Mouse (Mus musculus) hindbrain, embryonic 13.5 days (tissue): ENCODE measurements at regions not wholly inside any gene's neighbourhood (a gene's known extent, or its start where the extent isn't known, plus 50 kb on each side); places are given as distances from the start of the nearest gene placed in this dataset.
"Not testable (repeated sequence)": the region's sequence is repeated elsewhere in the genome, so short reads cannot be mapped to it uniquely, and the experiment has no call there.

Source experiments
- ATAC-seq: fragments of 200-750 bp; cut with Nextera tagmentation; 2 replicates; pipeline ENCODE4 v1.8.0; 2017; ENCODE audit warnings: moderate TSS enrichment; ENCODE audit not compliant: low FRiP score
- H3K27ac ChIP-seq: fragments of 300-500 bp; sonication (generic); 2 replicates; pipeline ENCODE4 v1.5.1; 2015; ENCODE audit warnings: inconsistent platforms, mild to moderate bottlenecking, moderate library complexity
- H3K27me3 ChIP-seq: fragments of 300-500 bp; sonication (generic); 2 replicates; pipeline ENCODE4 v1.6.1; 2015; ENCODE audit warnings: mild to moderate bottlenecking, inconsistent platforms
- H3K36me3 ChIP-seq: fragments of 300-500 bp; sonication (generic); 2 replicates; pipeline ENCODE4 v1.6.1; 2015; ENCODE audit warnings: mild to moderate bottlenecking, inconsistent platforms
- H3K4me1 ChIP-seq: fragments of 300-500 bp; sonication (generic); replicated peaks from 2 replicates; pipeline ENCODE4 v1.6.1; 2015; ENCODE audit warnings: inconsistent platforms
- H3K4me2 ChIP-seq: fragments of 300-500 bp; sonication (generic); 2 replicates; pipeline ENCODE4 v1.6.1; 2015; ENCODE audit warnings: inconsistent platforms, mild to moderate bottlenecking, moderate library complexity
- H3K4me3 ChIP-seq: fragments of 300-500 bp; sonication (generic); 2 replicates; pipeline ENCODE4 v1.5.1; 2015; ENCODE audit warnings: mild to moderate bottlenecking, inconsistent platforms
- H3K9ac ChIP-seq: fragments of 300-500 bp; sonication (generic); 2 replicates; pipeline ENCODE4 v1.6.1; 2015; ENCODE audit warnings: mild to moderate bottlenecking, inconsistent platforms
- H3K9me3 ChIP-seq: fragments of 300-500 bp; sonication (generic); 2 replicates; pipeline ENCODE4 v1.6.1; 2016; ENCODE audit warnings: inconsistent platforms
- WGBS: fragments of 180-500 bp; shearing (Covaris S2); methylation state at CpG from one replicate; pipeline ENCODE4 v1.1.7; 2015; 5-methylcytosine and 5-hydroxymethylcytosine counted together

DNA sequence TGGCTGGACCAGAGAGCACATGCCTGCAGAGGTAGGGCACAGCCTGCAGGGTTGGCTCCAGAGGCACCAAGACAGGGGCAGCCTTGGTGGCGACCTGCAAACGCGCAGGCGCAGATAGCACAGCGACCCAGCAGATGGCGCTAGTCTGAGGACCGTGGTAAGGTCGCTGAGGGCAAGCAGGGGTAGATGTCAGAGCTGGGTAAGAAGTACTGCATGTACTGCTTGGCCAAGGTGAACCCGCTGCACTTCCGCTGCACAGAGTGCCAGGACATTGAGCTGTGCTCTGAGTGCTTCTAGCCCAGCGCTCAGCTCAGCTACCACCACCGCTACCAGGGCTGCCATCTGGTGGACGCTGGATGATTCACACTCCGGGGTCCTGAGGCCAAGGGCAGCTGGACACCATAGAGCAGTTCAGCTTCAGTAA lies 68.3 kb downstream of the Hsp90b1 start:
- H3K4me2 ChIP-seq, result peak overlapping the region; percentile 57
- not testable (repeated sequence) for H3K36me3 ChIP-seq, H3K27me3 ChIP-seq, H3K27ac ChIP-seq, H3K4me1 ChIP-seq, H3K9me3 ChIP-seq
- H3K9ac ChIP-seq, result 0 out of 2 replicates have a peak overlapping the region, but pooled peaks have one; percentile 49
- peak; percentile 93 for ATAC-seq
- peak overlapping the region; percentile 38 for H3K4me3 ChIP-seq
- WGBS, result 3% methylated on average over 14 of the region's 14 CpGs

- ATAC-seq, H3K27ac ChIP-seq, H3K9me3 ChIP-seq, H3K4me1 ChIP-seq, H3K27me3 ChIP-seq, H3K36me3 ChIP-seq: not testable (repeated sequence)
- Histone ChIP-seq H3K4me2 (peak overlapping the region; percentile 57), H3K4me3 (peak overlapping the region; percentile 38), H3K9ac (0 out of 2 replicates have a peak overlapping the region, but pooled peaks have one; percentile 49)
- 32% methylated on average over 6 of the region's 6 CpGs for WGBS
Measured at GRCm38 (mm10) chr10:86636515-86636914, 68.8 kb downstream of the Hsp90b1 start.

GRCm38 (mm10) chr10:86626734-86627133 lies 78.6 kb downstream of the Hsp90b1 start:
- not testable (repeated sequence) for ATAC-seq, H3K27ac ChIP-seq, H3K4me1 ChIP-seq, H3K9ac ChIP-seq, H3K27me3 ChIP-seq, H3K4me3 ChIP-seq, H3K9me3 ChIP-seq, H3K4me2 ChIP-seq, H3K36me3 ChIP-seq

GRCm38 (mm10) chr10:86617958-86618664 lies 87.2 kb downstream of the Hsp90b1 start:
- not testable (repeated sequence) for H3K4me2 ChIP-seq, H3K9ac ChIP-seq, ATAC-seq, H3K4me3 ChIP-seq, H3K27me3 ChIP-seq, H3K9me3 ChIP-seq, H3K27ac ChIP-seq, H3K4me1 ChIP-seq, H3K36me3 ChIP-seq
- 74% methylated on average over 6 of the region's 6 CpGs for WGBS

DNA sequence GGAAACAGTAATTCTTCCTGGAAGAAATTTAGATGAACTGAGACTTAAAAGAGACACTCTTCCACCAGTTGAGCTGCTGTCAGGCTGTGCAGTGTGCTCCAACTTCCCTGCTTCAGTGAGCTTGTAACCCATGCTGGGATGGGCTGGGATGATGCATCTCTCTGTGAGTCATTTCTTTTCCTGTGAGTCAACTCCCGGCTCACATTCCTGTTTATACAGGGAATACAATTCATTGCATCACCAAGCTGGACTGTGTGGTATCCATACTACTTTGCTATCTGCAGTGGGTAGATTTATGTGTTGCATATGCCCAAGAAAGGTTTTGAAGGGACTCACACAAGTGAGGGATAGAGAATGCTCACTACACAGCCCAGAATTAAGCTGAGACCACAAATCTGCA lies 93.0 kb downstream of the Hsp90b1 start:
- H3K9ac ChIP-seq, H3K4me1 ChIP-seq, H3K36me3 ChIP-seq, H3K27ac ChIP-seq, ATAC-seq, H3K4me2 ChIP-seq, H3K4me3 ChIP-seq, H3K27me3 ChIP-seq, H3K9me3 ChIP-seq: not testable (repeated sequence)
- 76% methylated on average over 1 of the region's 1 CpGs for WGBS

GRCm38 (mm10) chr10:86610027-86610426 lies 95.3 kb downstream of the Hsp90b1 start:
- not testable (repeated sequence) for H3K27ac ChIP-seq
- 69% methylated on average over 2 of the region's 2 CpGs for WGBS

DNA sequence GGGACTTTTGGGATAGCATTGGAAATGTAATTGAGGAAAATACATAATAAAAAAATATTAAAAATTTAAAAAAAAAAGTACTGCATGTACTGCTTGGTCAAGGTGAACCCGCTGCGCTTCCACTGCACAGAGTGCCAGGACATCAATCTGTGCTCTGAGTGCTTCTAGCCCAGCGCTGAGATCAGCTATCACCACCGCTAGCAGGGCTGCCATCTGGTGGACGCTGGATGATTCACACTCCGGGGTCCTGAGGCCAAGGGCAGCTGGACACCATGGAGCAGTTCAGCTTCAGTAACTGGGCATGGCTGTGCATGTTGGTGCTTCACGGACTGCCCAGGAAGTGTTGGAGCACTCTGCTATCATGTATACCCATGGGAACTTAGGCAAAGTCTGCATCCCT lies 102.1 kb upstream of the Syn3 start:
- WGBS, result 50% methylated on average over 7 of the region's 7 CpGs
- ATAC-seq, H3K9ac ChIP-seq: not testable (repeated sequence)

More at GRCm38 (mm10) chr10:86610027-86610426, 95.3 kb downstream of the Hsp90b1 start:
- not testable (repeated sequence) for H3K4me1 ChIP-seq, H3K9me3 ChIP-seq, H3K4me2 ChIP-seq, H3K27me3 ChIP-seq, H3K9ac ChIP-seq, H3K36me3 ChIP-seq, ATAC-seq, H3K4me3 ChIP-seq

GRCm38 (mm10) chr10:86599991-86600390 lies 101.3 kb upstream of the Syn3 start:
- not testable (repeated sequence) for H3K4me1 ChIP-seq, H3K4me2 ChIP-seq, ATAC-seq, H3K27me3 ChIP-seq, H3K9me3 ChIP-seq, H3K36me3 ChIP-seq, H3K27ac ChIP-seq, H3K4me3 ChIP-seq, H3K9ac ChIP-seq
- 93% methylated on average over 7 of the region's 7 CpGs for WGBS

More for the DNA sequence above, 102.1 kb upstream of the Syn3 start:
- not testable (repeated sequence) for H3K9me3 ChIP-seq, H3K4me1 ChIP-seq, H3K4me3 ChIP-seq, H3K4me2 ChIP-seq, H3K36me3 ChIP-seq, H3K27me3 ChIP-seq, H3K27ac ChIP-seq

DNA sequence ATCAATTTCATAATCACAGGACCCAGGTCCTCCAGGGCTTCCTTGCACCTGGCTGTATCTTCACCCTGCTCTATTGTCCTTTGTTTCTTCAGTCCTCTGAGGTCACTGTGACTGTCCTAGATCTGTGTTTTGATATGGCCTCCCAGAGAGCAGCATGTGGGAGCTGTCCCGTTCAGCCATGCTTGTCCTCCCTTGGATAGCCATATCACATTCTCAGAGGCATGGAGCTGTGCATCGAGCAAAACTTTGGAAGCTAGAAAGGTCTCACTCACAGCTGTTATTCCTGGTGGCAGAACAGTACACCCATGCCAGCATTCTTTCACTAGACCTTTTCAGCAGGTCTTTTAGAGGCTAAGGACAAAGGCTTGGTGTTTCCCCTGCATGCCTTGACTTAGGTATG lies 91.5 kb upstream of the Syn3 start:
- H3K4me2 ChIP-seq, ATAC-seq, H3K9ac ChIP-seq: not testable (repeated sequence)

GRCm38 (mm10) chr10:86566875-86567274 lies 68.2 kb upstream of the Syn3 start:
- H3K9me3 ChIP-seq, H3K27ac ChIP-seq, H3K27me3 ChIP-seq, H3K4me3 ChIP-seq, H3K4me2 ChIP-seq, H3K9ac ChIP-seq, H3K4me1 ChIP-seq, H3K36me3 ChIP-seq, ATAC-seq: not testable (repeated sequence)
- WGBS, result 82% methylated on average over 2 of the region's 2 CpGs

More for the DNA sequence above, 91.5 kb upstream of the Syn3 start:
- H3K4me3 ChIP-seq, H3K36me3 ChIP-seq, H3K27ac ChIP-seq, H3K9me3 ChIP-seq, H3K4me1 ChIP-seq, H3K27me3 ChIP-seq: not testable (repeated sequence)
- WGBS, result 82% methylated on average over 2 of the region's 2 CpGs

DNA sequence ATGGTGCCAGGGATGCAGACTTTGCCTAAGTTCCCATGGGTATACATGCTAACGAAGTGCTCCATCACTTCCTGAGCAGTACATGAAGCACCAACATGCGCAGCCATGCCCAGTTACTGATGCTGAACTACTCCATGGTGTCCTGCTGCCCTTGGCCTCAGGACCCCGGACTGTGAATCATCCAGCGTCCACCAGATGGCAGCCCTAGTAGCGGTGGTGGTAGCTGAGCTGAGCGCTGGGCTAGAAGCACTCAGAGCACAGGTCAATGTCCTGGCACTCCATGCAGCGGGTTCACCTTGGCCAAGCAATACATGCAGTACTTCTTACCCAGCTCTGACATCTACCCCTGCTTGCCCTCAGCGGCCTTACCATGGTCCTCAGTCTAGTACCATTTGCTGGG lies 57.1 kb upstream of the Syn3 start:
- no peaks in the 10 kb centered on the region for H3K27me3 ChIP-seq
- WGBS, result 63% methylated on average over 8 of the region's 8 CpGs
- H3K27ac ChIP-seq, result no peak overlapping the region
- H3K4me3 ChIP-seq, result no peak overlapping the region
- H3K36me3 ChIP-seq, result no peaks in the 10 kb centered on the region
- H3K4me1 ChIP-seq, result no peaks in the 10 kb centered on the region
- H3K4me2 ChIP-seq, result no peak overlapping the region
- H3K9ac ChIP-seq, result no peak overlapping the region
- no peaks in the 10 kb centered on the region for H3K9me3 ChIP-seq
- no peak for ATAC-seq
